Mouse (Mus musculus): ENCODE data around the gene Fam118a. TPM values are rescaled to one million over a fixed set of nuclear protein-coding genes. Genes with fewer than 3 reads are reported as not detected.
A peak's percentile ranks its signal among the peaks of the same experiment; 100 is the strongest.
"Not testable (repeated sequence)": the region's sequence is repeated elsewhere in the genome, so short reads cannot be mapped to it uniquely, and the experiment has no call there.

The Fam118a gene
- total RNA-seq, 2 experiments from 2014 or later = 27.2 to 28.3 TPM

- no peak for DNase-seq (ENCODE audit: low spot score in 2 of 2)
Observed at GRCm38 (mm10) chr15:85011895-85012661, 16.7 kb upstream of the Fam118a start.

- no peak for DNase-seq (ENCODE audit: low spot score in 2 of 2)
Observed at GRCm38 (mm10) chr15:85012662-85013054, 16.1 kb upstream of the Fam118a start.

GRCm38 (mm10) chr15:85015771-85016170, 13.0 kb upstream of the Fam118a start:
- no peak for DNase-seq (ENCODE audit: low spot score in 2 of 2)

GRCm38 (mm10) chr15:85016951-85017664, 11.6 kb upstream of the Fam118a start, which contains the start of gene Upk3a:
TSS of gene Upk3a (plus strand) at chr15:85017141.
- no peak for DNase-seq (ENCODE audit: low spot score in 2 of 2)

GRCm38 (mm10) chr15:85022211-85022610, 6.5 kb upstream of the Fam118a start:
- DNase-seq (ENCODE audit: low spot score in 2 of 2) = no peak

GRCm38 (mm10) chr15:85026197-85026596, 2.6 kb upstream of the Fam118a start:
- no peak for DNase-seq (ENCODE audit: low spot score in 2 of 2)

- DNase-seq (ENCODE audit: low spot score in 2 of 2) = no peak
Observed at GRCm38 (mm10) chr15:85027740-85028139, 1.0 kb upstream of the Fam118a start.

- DNase-seq (ENCODE audit: low spot score in 2 of 2) = not testable (repeated sequence)
Observed at GRCm38 (mm10) chr15:85030643-85031042, 1.9 kb downstream of the Fam118a start.

GRCm38 (mm10) chr15:85031866-85032265, 3.1 kb downstream of the Fam118a start:
- no peak for DNase-seq (ENCODE audit: low spot score in 2 of 2)

GRCm38 (mm10) chr15:85033916-85034315, 5.2 kb downstream of the Fam118a start:
- not testable (repeated sequence) for DNase-seq (ENCODE audit: low spot score in 2 of 2)

- DNase-seq (ENCODE audit: low spot score in 2 of 2) = peak; percentile 98 to 99
Observed at GRCm38 (mm10) chr15:85036566-85037342, 8.0 kb downstream of the Fam118a start.

GRCm38 (mm10) chr15:85037343-85037690, 8.6 kb downstream of the Fam118a start:
- DNase-seq (ENCODE audit: low spot score in 2 of 2) = no peak

- DNase-seq (ENCODE audit: low spot score in 2 of 2) = no peak
Observed at GRCm38 (mm10) chr15:85041546-85042225, 12.9 kb downstream of the Fam118a start.

- peak; percentile 72 to 73 for DNase-seq (ENCODE audit: low spot score in 2 of 2)
Observed at GRCm38 (mm10) chr15:85042361-85042954, 13.7 kb downstream of the Fam118a start.

GRCm38 (mm10) chr15:85043116-85043515, 14.4 kb downstream of the Fam118a start:
- no peak for DNase-seq (ENCODE audit: low spot score in 2 of 2)

GRCm38 (mm10) chr15:85043761-85044160, 15.0 kb downstream of the Fam118a start:
- DNase-seq (ENCODE audit: low spot score in 2 of 2) = no peak

GRCm38 (mm10) chr15:85046230-85046950, 17.6 kb downstream of the Fam118a start:
- no peak for DNase-seq (ENCODE audit: low spot score in 2 of 2)

- DNase-seq (ENCODE audit: low spot score in 2 of 2) = no peak
Observed at GRCm38 (mm10) chr15:85047865-85048264, 19.1 kb downstream of the Fam118a start.

GRCm38 (mm10) chr15:85049758-85050157, 21.0 kb downstream of the Fam118a start:
- no peak for DNase-seq (ENCODE audit: low spot score in 2 of 2)

- no peak for DNase-seq (ENCODE audit: low spot score in 2 of 2)
Observed at GRCm38 (mm10) chr15:85054098-85054497, 25.4 kb downstream of the Fam118a start.

Measured in layer of hippocampus, postnatal 10 days (tissue).